Mouse (Mus musculus): ENCODE results near the gene Nacc1.

The Nacc1 gene

DNA sequence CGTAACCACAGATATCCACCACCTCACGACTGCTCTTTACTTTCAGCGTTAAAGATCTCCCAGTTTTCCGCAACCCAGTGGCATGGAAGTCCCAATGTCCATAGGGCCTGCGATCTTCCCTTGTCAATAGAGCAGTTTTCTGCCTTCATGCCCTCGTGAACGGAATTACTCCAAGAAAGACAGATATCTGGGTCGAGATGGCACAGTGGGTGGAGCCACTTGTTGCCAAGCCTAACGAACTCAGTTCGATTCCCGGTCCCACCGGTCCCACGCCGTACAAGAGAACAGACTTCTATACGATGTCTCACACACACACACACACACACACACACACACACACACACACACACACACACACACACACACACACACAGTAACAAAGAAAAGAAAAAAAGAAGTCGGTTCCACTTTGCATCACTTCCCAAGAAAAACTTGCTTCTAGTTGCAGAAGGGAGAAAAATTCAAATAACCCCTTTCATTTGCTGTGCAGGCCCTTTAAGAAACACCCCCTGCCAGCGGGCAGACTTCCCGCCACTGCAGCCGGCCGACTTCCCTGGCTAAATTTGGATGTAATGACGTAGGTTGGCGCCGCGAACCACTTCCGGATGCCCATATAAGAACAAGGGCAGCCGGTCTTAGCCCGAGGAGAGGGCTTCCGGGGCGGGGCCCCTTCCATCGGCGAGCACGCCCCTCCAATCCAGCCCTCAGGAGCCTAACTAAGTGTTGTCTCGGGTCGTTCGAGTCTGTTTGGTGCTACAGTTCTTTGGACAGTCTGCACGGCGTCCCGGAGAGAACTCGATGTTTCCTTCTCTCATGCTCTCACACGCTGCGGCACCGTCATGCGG lies 24.0 kb downstream of the Nacc1 start:
- DNase-seq (ENCODE audit: low spot score), result peak; percentile 97

- peak; percentile 93 for DNase-seq (ENCODE audit: low spot score)
These were observed 25.0 kb downstream of the Nacc1 start, which contains the start of gene Ier2 for GRCm38 (mm10) chr8:84662581-84663065. Ier2 (minus strand) TSS chr8:84662852.

- DNase-seq (ENCODE audit: low spot score), result no peak
These were observed 25.6 kb downstream of the Nacc1 start for GRCm38 (mm10) chr8:84661961-84662571.

- DNase-seq (ENCODE audit: low spot score), result peak; percentile 81
These were observed 26.2 kb downstream of the Nacc1 start for GRCm38 (mm10) chr8:84661458-84661871.

- peak; percentile 52 for DNase-seq (ENCODE audit: low spot score)
These were observed 26.7 kb downstream of the Nacc1 start for GRCm38 (mm10) chr8:84660819-84661457.

GRCm38 (mm10) chr8:84659936-84660818 lies 27.5 kb downstream of the Nacc1 start:
- DNase-seq (ENCODE audit: low spot score), result peak; percentile 62

DNA sequence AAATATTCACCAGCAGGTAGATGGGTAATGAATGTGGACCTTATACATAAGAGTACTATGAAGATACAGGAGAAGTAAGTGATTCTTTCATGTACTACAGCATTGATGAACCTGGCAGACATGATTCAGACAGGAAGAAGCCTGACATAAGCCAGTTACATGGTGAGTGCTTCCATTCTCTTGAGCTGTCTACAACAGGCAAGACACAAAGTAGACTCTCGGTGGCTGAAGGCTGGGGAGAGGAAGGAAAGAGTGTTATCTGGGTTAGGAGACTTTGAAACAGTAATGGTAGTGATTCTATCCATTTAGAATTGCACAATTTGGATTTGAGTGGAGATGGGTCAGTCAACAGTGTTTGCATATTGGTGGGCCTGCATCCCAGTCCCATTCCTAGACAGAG lies 28.7 kb downstream of the Nacc1 start:
- DNase-seq (ENCODE audit: low spot score), result no peak

- no peak for DNase-seq (ENCODE audit: low spot score)
These were observed 30.0 kb downstream of the Nacc1 start for GRCm38 (mm10) chr8:84657680-84658079.

- DNase-seq (ENCODE audit: low spot score), result no peak
These were observed 30.5 kb downstream of the Nacc1 start for GRCm38 (mm10) chr8:84657203-84657602.

DNA sequence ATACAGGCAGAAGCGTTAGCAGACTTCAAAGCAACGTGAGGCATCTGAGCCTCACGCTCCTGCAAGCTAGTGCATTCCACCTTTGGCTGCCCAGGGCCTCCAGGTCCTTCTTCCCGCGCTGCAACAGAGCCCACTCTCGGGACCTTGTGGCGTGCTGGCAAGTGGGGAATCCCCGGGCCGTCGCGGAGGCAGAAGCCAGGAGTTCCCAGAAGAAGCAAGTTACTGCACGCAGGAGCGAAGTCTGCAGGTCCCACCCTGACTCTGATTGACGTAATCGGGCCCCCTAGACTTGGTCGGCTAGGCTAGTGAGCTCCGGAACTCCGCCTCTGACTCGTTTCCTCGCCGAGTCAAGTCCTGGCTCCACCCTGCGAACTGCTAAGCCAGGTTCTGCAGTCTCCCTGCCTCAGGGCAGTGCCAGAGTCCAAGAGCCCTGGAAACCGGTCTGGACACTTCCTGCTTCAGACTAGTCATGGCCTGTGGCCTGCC lies 31.0 kb downstream of the Nacc1 start:
- DNase-seq (ENCODE audit: low spot score), result peak; percentile 76

DNA sequence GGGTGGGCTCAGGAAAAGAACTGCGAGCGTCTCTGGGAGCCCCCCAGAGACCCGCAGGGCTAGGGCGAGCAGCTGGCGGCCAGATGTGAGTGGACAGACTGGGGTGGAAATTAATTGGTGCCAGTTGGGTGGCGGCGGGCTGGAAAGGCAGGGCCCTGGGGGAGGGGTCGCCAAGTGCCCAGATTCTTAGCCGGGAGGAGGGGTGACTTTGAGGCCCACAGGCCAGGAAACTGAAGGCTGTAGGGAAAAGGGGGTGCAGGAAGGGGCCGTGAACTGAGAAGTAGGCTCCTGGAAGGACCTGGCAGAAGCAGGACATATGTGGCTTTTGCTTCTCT lies 31.5 kb downstream of the Nacc1 start:
- no peak for DNase-seq (ENCODE audit: low spot score)

DNA sequence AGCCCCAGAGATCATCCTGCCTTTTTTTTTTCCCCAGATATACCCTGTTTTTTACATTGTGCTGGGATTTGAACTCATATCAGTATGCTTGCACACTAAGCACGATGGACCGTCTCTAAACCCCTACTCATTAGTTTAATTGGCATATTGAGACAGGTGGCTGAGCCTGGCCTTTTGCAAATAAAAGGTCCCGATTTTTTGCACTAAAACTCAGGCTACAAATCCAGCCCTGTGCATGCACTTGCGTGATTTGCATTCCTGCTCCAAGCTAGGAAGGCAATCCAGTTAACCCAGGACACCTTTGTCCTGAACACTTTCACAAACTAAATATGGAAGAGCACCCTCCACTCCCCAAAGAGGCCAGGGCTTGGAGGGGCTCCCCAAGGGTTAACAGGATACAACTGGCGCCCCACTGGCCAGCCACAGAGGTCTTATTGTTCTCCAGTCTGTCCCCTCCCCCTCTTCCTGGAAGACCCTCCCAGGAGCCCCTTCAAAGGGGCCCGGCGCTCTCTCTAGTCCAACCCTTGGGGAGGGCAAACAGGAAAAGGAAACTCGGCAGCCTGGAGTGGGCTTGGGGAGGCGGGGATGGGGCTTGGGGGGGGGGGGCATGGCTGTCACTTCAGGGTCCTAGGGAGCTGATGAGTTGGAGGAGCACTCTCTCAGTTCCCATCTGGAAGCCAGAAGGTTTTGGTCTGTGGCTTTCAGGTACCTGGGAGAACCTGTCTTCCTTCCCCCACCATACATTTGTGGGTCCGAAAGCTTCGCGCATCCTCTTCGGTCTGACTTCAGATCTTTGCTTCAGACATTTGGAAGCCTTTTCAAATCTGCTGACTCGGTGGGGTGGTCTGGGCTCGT lies 32.1 kb downstream of the Nacc1 start:
- DNase-seq (ENCODE audit: low spot score), result no peak

DNA sequence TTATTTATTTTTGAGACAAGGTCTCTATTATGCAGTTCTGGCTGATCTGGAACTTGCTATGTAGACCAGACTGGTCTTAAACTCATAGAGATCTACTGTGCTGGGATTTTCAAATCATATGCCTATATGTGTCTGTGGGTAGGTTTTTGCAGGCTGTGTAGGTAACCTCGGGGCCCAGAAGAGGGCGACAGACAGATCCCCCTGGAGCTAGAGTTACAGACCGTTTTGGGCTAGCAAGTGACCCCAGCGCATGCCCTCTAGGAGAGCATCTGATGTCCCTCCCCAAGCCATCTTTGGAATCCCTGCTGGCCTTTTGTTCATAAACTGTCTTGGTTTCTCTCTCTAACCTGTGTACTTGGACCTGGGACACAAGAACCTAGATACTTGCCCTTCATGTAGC lies 33.1 kb downstream of the Nacc1 start:
- no peak for DNase-seq (ENCODE audit: low spot score)

DNA sequence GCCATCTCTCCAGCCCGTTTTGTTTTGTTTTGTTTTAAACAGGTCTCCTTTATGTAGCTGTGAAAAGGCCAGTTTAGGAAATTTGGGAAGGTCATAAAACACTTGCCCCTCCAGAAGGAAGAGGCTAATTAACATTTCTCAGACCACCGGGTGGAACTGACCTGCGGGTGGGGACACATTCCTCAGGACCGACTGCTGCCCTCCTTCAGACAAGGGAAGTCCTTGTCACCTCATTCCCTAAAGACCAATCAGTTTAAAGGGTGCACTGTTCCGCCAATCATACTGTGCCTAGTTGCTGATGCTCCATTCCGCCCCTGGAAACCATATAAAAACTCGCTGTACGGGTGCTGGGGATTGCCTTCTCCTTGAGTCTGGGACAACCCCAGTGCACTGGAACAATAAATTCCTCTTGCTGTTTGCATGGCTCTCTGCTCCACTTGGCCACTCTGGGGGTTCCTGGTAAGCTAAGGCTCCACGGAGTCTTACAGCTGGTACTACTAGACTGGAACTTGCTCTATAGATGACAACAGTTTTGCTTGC lies 34.5 kb downstream of the Nacc1 start:
- DNase-seq (ENCODE audit: low spot score), result no peak

- no peak for DNase-seq (ENCODE audit: low spot score)
These were observed 37.4 kb downstream of the Nacc1 start for GRCm38 (mm10) chr8:84650213-84650612.

- peak; percentile 60 for DNase-seq (ENCODE audit: low spot score)
These were observed 40.2 kb downstream of the Nacc1 start for GRCm38 (mm10) chr8:84647461-84647901.

DNA sequence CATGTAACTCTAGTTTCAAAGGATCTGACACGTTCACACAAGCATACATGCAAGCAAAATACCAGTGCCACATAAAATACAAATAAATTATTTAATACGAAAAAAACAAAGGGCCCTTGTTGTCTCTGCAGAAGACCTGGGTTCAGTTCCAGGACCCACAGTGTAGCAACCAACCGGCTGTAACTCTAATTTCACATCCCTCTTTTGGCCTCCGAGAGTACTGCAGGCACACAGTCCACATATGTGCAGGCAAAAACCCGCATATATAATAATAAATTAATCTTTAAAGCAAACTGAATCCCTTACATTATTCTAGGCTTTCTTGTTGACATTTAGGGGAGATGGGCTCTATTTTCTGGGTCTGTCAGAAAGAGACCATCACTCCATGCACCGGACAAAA lies 40.9 kb downstream of the Nacc1 start:
- DNase-seq (ENCODE audit: low spot score), result no peak

DNA sequence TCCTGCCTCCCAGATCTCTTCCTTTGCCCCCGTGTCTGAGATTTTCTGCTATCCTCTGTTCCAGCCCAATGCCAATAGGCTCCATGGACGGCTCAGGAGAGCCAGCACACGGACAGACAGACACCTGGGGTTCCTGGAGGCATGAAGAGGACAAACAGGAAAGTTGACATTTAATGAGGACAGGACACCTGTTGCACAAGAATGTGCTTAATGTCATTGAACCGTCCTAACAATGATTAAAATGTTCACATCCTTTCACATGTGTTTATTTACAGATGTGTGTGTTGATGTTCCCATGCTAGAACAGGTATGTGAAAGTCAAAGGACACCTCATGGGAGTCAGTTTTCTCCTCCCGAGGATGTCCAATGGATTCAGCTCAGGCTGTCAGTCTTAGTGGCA lies 44.6 kb downstream of the Nacc1 start:
- no peak for DNase-seq (ENCODE audit: low spot score)

DNA sequence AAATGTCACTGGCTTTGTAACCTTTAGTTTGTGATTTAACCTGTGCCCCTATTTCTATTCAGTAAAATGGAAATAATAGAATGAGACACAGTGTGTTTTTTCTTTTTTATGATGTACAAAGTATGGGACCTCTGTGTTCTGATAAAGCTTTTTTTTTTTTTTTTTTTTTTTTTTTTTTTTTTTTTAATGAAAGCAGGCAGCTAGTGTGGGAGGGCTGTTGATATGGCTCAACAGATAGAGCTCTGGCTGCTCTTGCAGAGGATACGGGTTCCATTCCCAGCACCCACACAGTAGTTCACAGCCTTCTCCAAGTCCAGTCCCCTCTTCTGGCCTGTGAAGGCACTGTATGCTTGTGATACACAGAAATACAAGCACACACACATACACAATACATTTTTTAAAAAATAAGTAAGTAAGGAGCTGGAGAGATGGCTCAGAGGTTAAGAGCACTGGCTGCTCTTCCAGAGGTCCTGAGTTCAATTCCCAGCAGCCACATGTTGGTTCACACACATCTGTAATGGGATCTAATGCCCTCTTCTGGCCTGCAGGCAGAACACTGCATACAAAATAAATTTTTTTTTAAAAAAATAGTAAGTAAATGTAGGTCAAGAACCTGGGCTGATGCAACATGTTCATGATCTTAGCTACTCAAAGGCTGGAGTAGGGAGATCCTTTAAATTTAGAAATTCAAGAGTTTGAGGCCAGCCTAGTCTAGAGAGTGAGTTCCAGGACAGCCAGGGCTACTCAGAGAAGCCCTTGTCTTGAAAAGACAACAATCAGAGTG lies 45.9 kb downstream of the Nacc1 start:
- DNase-seq (ENCODE audit: low spot score), result no peak
